Comparison of ENCODE assay signal across 8 mouse cellular contexts in genomic region chr12:74284020-74284684, GRCm38 (mm10). TPM values are rescaled to one million over a fixed set of nuclear protein-coding genes. Genes with fewer than 3 reads are reported as not detected.
DNase-seq lines count a peak whose midpoint lies in the region; ATAC-seq and TF ChIP-seq lines count a peak whose summit lies in the region.
"Had no signal": no experiment of that assay in that cellular context is flagged by ENCODE, and none has a peak within 500 bp of the region (broad histone marks: within the 10 kb centered on the region; RNA-seq: fewer than 3 reads in every experiment).

No protein-coding gene starts in this region.

- H3K36me3 ChIP-seq in liver, embryonic 16.5 days (ENCODE audit: control insufficient read depth, insufficient read depth) = no peaks in the 10 kb centered on the region

- H3K27me3 ChIP-seq in liver, embryonic 16.5 days (ENCODE audit: control insufficient read depth, insufficient read depth, low read depth, low read length) = peaks cover 18% of the 10 kb centered on the region

- no peak overlapping the region for H3K27ac ChIP-seq in liver, embryonic 16.5 days (ENCODE audit: low read length)
- H3K27ac ChIP-seq in olfactory bulb, adult 2 months (ENCODE audit: insufficient read depth, low read depth, low read length) = no peak overlapping the region

- 0 out of 2 replicates have a peak overlapping the region, but pooled peaks have one; percentile 15 for H3K4me3 ChIP-seq in liver, embryonic 16.5 days (ENCODE audit: low read depth, low read length)
- peak overlapping the region; percentile 68 for H3K4me3 ChIP-seq in olfactory bulb, adult 2 months (ENCODE audit: insufficient read depth, low read depth, low read length)

- ATAC-seq in liver, embryonic 16.5 days (ENCODE audit: low read depth) = peak; percentile 24; the same call in 1 of the 2 replicates

- peak; percentile 72 for DNase-seq in cerebellum, adult 9-10 months
- peak; percentile 95 for DNase-seq in forelimb bud, embryonic 11.5 days (ENCODE audit: low read depth, low spot score)
- DNase-seq in heart, postnatal 36 days = peak; percentile 26 to 38
- peak; percentile 94 to 97 for DNase-seq in layer of hippocampus, adult 18-20 months (ENCODE audit: low spot score in 2 of 2)
- peak; percentile 41 for DNase-seq in thymus, postnatal 25 days

- H3K4me1 ChIP-seq in liver, embryonic 16.5 days (ENCODE audit: control insufficient read depth, low read depth, low read length) = no peaks in the 10 kb centered on the region
- H3K4me1 ChIP-seq in olfactory bulb, adult 2 months (ENCODE audit: control insufficient read depth, insufficient read depth, low read length) = peaks cover 11% of the 10 kb centered on the region; the same call in 1 of the 2 replicates

- peak overlapping the region; percentile 39 for H3K4me2 ChIP-seq in liver, embryonic 16.5 days (ENCODE audit: low read depth, low read length)

- H3K9ac ChIP-seq in liver, embryonic 16.5 days (ENCODE audit: low read depth, low read length) = no peak overlapping the region

- WGBS in liver, embryonic 16.5 days (ENCODE audit: insufficient replicate concordance) = 2% methylated on average over 49 of the region's 49 CpGs
- under 1% methylated on average over 49 of the region's 49 CpGs for WGBS in olfactory bulb, adult 2 months

- TF ChIP-seq POLR2A in olfactory bulb, adult 2 months (IDR thresholded peaks at IDR 0.05; ENCODE audit: insufficient read depth, low read depth, low read length) = peak; percentile 65

- H3K9me3 ChIP-seq in liver, embryonic 16.5 days (replicated peaks; ENCODE audit: control insufficient read depth, low read length) = no peaks in the 10 kb centered on the region

- intact Hi-C loops in heart, postnatal 36 days (cut with DNase I) = no loop called here

- TF ChIP-seq CTCF in olfactory bulb, adult 2 months (IDR thresholded peaks at IDR 0.05; ENCODE audit: insufficient read depth, low read depth, low read length) = peak; percentile 72

RNA-seq across cellular contexts. Expression of gene Gm11042, which starts 32.0 kb away (rescaled TPM):
- total RNA-seq in heart, postnatal 36 days (2021) = not detected
- total RNA-seq in layer of hippocampus, adult 18-20 months (2021) = not detected
- not detected in 2 replicates for polyA plus RNA-seq in liver, embryonic 16.5 days (2015; fragmentation: Nextera tagmentation; extraction: Ambion mirVana)
- polyA plus RNA-seq in olfactory bulb, adult 2 months (2012; ENCODE audit: insufficient read depth, insufficient read length, low replicate concordance, missing spikeins) = not detected in 2 replicates
- total RNA-seq: liver, adult 2 months had no signal
- polyA plus RNA-seq: liver, adult 2 months had no signal

Comparison
In these comparisons a context has a peak if more than half of its experiments do, and no peak if none do; other contexts are left out.
1. DNase-seq: peak in every context shown above with its lines; median percentile 96 in layer of hippocampus, adult 18-20 months; 95 in forelimb bud, embryonic 11.5 days; 72 in cerebellum, adult 9-10 months; 41 in thymus, postnatal 25 days; 32 in heart, postnatal 36 days.